Mouse (Mus musculus) limb, embryonic 13.5 days (tissue): Measurements from ENCODE around the gene Fto. TPM values are rescaled to one million over a fixed set of nuclear protein-coding genes. Genes with fewer than 3 reads are reported as not detected.

Experiments used
- ATAC-seq: fragments of 200-750 bp; cut with Nextera tagmentation; 2 replicates; pipeline ENCODE4 v1.8.0; 2017; ENCODE audit warnings: low read depth, moderate number of reproducible peaks, moderate TSS enrichment; ENCODE audit not compliant: low FRiP score
- H3K27ac ChIP-seq: fragments of 300-500 bp; sonication (generic); 2 replicates; pipeline ENCODE4 v1.5.1; 2015; ENCODE audit warnings: inconsistent platforms, mild to moderate bottlenecking, moderate library complexity
- H3K27me3 ChIP-seq: fragments of 300-500 bp; sonication (generic); 2 replicates; pipeline ENCODE4 v1.6.1; 2015; ENCODE audit warnings: mild to moderate bottlenecking, inconsistent platforms
- H3K36me3 ChIP-seq: fragments of 300-500 bp; sonication (generic); 2 replicates; pipeline ENCODE4 v1.6.1; 2015; ENCODE audit warnings: inconsistent platforms, mild to moderate bottlenecking, moderate library complexity
- H3K4me1 ChIP-seq: fragments of 300-500 bp; sonication (generic); 2 replicates; pipeline ENCODE4 v1.6.1; 2015; ENCODE audit warnings: inconsistent platforms
- H3K4me2 ChIP-seq: fragments of 300-500 bp; sonication (generic); replicated peaks from 2 replicates; pipeline ENCODE4 v1.6.1; 2015; ENCODE audit warnings: inconsistent platforms, mild to moderate bottlenecking, moderate library complexity
- H3K4me3 ChIP-seq: fragments of 300-500 bp; sonication (generic); 2 replicates; pipeline ENCODE4 v1.5.1; 2015; ENCODE audit warnings: moderate library complexity, mild to moderate bottlenecking, inconsistent platforms
- H3K9ac ChIP-seq: fragments of 300-500 bp; sonication (generic); 2 replicates; pipeline ENCODE4 v1.6.1; 2015; ENCODE audit warnings: mild to moderate bottlenecking, inconsistent platforms
- H3K9me3 ChIP-seq: fragments of 300-500 bp; sonication (generic); 2 replicates; pipeline ENCODE4 v1.6.1; 2016; ENCODE audit warnings: inconsistent platforms
- WGBS: fragments of 180-500 bp; shearing (Covaris S2); methylation state at CpG from one replicate; pipeline ENCODE4 v1.1.7; 2015; 5-methylcytosine and 5-hydroxymethylcytosine counted together
- polyA plus RNA-seq: library from polyadenylated mRNA; unstranded; fragments of >200 nt; fragmentation: Nextera tagmentation; extraction: Ambion mirVana; gene quantifications from 2 replicates; pipeline ENCODE4 v1.2.1, GENCODE M21; 2015

The Fto gene
- polyA plus RNA-seq, 1 experiment from 2014 or later = 106 TPM

- Histone ChIP-seq H3K4me2 (no peak overlapping the region), H3K36me3 (0 out of 2 replicates have a peak, but pooled peaks cover 7% of the 10 kb centered on the region), H3K27me3 (peaks cover 94% of the 10 kb centered on the region), H3K4me3 (no peak overlapping the region), H3K27ac (no peak overlapping the region), H3K9me3 (no peaks in the 10 kb centered on the region), H3K4me1 (peaks cover 32% of the 10 kb centered on the region), H3K9ac (no peak overlapping the region)
- WGBS = 75% methylated on average over 8 of the region's 8 CpGs
- 0 out of 2 replicates have a peak, but pooled peaks have one; percentile 38 for ATAC-seq
Observed at GRCm38 (mm10) chr8:91530656-91531055, 217.3 kb downstream of the Fto start.

DNA sequence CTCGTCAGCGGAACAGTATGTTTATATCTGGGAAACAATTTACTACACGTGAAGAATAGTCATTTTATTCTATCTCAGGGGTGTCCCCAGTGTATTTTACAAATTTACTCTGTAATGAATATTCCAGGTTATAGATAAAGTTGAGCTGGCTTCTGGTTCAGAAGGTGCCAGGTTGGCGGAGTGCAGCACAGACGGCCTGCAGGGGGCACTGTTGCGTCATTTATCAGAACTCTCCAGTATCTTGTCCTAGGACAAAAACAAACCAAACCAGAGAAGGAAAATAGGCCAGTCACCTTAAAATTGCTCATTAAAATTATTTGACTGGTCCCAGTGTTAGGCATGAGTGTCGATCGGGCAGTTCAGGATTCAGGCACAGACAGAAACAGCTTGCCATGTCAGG is 218.6 kb downstream of the Fto start:
- WGBS = 10% methylated on average over 8 of the region's 8 CpGs
- Histone ChIP-seq H3K27me3 (peaks cover 92% of the 10 kb centered on the region), H3K36me3 (0 out of 2 replicates have a peak, but pooled peaks cover 7% of the 10 kb centered on the region), H3K4me2 (no peak overlapping the region), H3K9ac (no peak overlapping the region), H3K4me1 (peaks cover 29% of the 10 kb centered on the region), H3K27ac (no peak overlapping the region), H3K4me3 (no peak overlapping the region), H3K9me3 (no peaks in the 10 kb centered on the region)
- ATAC-seq = no peak

DNA sequence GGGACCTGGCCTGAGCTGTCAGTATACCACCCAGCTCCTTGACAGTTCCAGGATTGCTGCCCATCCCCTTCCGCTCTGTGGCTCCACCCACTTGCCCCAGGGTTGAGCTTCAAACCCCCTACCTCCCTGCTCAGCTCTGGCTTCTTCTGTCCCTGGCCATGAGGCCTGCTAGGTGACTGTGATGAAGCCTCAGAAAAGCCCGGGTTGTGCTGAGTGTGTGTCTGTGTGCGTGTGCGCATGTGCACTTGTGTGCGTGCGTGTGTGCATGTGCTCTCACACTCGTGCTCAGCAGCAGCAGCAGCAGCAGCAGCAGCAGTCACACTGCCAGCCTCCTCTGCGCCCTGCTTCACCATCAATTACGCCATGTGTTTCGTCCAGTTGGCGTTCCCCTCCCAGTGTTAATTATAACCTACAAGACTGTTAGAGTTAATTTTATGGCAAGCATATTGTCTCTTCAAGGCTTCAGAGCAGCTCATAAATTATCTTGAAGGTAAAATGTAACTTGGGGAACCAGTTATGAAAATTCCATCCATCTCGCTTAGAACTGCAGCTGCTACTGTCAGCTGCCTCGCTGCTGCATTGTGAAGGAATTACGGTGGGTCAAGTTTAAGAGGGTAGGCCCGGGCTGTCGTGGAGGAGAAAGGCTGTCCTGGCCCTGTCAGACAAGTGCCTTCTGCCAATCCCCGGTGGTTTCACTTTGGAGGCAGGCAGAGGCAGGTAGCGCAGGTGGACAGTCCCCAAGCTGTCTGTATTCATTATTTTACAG is 219.5 kb downstream of the Fto start:
- H3K9ac ChIP-seq = no peak overlapping the region
- peaks cover 91% of the 10 kb centered on the region for H3K27me3 ChIP-seq
- WGBS = 36% methylated on average over 18 of the region's 18 CpGs
- H3K4me1 ChIP-seq = peaks cover 35% of the 10 kb centered on the region
- H3K27ac ChIP-seq = peak overlapping the region; percentile 33; the same call in 1 of the 2 replicates
- H3K4me2 ChIP-seq = peak overlapping the region; percentile 19; the same call in 1 of the 2 replicates
- H3K36me3 ChIP-seq = 0 out of 2 replicates have a peak, but pooled peaks cover 5% of the 10 kb centered on the region
- H3K9me3 ChIP-seq = no peaks in the 10 kb centered on the region
- H3K4me3 ChIP-seq = no peak overlapping the region
- no peak; the same call in 1 of the 2 replicates for ATAC-seq

DNA sequence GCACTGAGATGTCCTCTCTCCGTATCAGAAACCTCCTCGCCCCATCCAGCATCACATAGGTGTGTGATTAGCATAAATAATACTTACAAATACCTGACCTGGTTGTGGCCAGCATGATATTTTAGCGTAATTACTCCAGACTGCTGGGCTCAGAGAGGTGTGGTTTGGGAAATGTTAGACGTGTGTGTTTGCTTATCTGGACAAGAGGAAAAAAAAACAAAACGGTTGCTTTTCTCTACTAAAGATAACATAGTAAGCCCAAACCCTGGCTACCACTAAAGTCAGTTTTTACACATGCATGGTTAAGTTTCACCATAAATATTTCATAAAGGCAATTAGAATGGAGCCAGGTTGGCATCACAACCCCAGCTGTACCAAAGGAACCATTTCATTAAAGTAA is 221.4 kb downstream of the Fto start:
- ATAC-seq = no peak
- 69% methylated on average over 5 of the region's 5 CpGs for WGBS
- no peak overlapping the region for H3K4me2 ChIP-seq
- no peak overlapping the region for H3K4me3 ChIP-seq
- H3K9ac ChIP-seq = no peak overlapping the region
- no peaks in the 10 kb centered on the region for H3K9me3 ChIP-seq
- H3K4me1 ChIP-seq = peaks cover 53% of the 10 kb centered on the region
- H3K27ac ChIP-seq = no peak overlapping the region
- H3K27me3 ChIP-seq = peaks cover 73% of the 10 kb centered on the region
- no peaks in the 10 kb centered on the region for H3K36me3 ChIP-seq

DNA sequence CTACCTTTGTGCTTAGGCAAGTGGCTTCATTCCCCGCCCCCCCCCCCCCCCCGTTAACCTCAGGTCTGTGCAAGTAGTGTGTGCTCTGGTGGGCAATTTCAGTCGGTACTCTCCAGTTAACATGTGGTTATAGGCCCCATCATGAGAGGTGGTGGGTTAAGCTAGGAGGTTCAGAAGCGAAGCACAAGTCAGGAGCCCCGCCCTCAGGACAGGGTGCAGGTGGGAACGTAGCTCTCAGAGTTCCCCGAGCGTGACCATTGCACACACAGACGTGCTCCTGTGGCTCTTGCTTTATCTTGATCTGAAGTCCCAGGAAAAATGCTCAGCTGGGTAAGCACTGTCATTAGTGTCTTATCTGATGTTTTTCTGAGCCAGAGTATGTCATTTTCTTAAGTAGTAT is 224.8 kb downstream of the Fto start:
- H3K4me3 ChIP-seq = no peak overlapping the region
- no peaks in the 10 kb centered on the region for H3K9me3 ChIP-seq
- WGBS = 70% methylated on average over 9 of the region's 9 CpGs
- no peak overlapping the region for H3K9ac ChIP-seq
- no peak overlapping the region for H3K4me2 ChIP-seq
- peaks cover 74% of the 10 kb centered on the region for H3K27me3 ChIP-seq
- no peak overlapping the region for H3K27ac ChIP-seq
- ATAC-seq = no peak
- peaks cover 44% of the 10 kb centered on the region for H3K4me1 ChIP-seq
- peaks cover 5% of the 10 kb centered on the region; the same call in 1 of the 2 replicates for H3K36me3 ChIP-seq

GRCm38 (mm10) chr8:91538892-91539291 is 225.6 kb downstream of the Fto start:
- H3K4me1 ChIP-seq = peaks cover 36% of the 10 kb centered on the region
- no peaks in the 10 kb centered on the region for H3K9me3 ChIP-seq
- WGBS = 28% methylated on average over 5 of the region's 5 CpGs
- peaks cover 5% of the 10 kb centered on the region; the same call in 1 of the 2 replicates for H3K36me3 ChIP-seq
- ATAC-seq = peak; percentile 37; the same call in 1 of the 2 replicates
- no peak overlapping the region for H3K9ac ChIP-seq
- no peak overlapping the region; the same call in 1 of the 2 replicates for H3K27ac ChIP-seq
- H3K27me3 ChIP-seq = peaks cover 71% of the 10 kb centered on the region
- no peak overlapping the region for H3K4me3 ChIP-seq
- 0 out of 2 replicates have a peak overlapping the region, but pooled peaks have one; percentile 4 for H3K4me2 ChIP-seq

GRCm38 (mm10) chr8:91539586-91539985 is 226.3 kb downstream of the Fto start:
- Histone ChIP-seq H3K27me3 (peaks cover 68% of the 10 kb centered on the region), H3K4me2 (0 out of 2 replicates have a peak overlapping the region, but pooled peaks have one; percentile 4), H3K9ac (no peak overlapping the region), H3K27ac (no peak overlapping the region), H3K9me3 (no peaks in the 10 kb centered on the region), H3K4me1 (peaks cover 31% of the 10 kb centered on the region), H3K4me3 (no peak overlapping the region), H3K36me3 (peaks cover 5% of the 10 kb centered on the region; the same call in 1 of the 2 replicates)
- ATAC-seq = no peak
- 55% methylated on average over 8 of the region's 8 CpGs for WGBS

DNA sequence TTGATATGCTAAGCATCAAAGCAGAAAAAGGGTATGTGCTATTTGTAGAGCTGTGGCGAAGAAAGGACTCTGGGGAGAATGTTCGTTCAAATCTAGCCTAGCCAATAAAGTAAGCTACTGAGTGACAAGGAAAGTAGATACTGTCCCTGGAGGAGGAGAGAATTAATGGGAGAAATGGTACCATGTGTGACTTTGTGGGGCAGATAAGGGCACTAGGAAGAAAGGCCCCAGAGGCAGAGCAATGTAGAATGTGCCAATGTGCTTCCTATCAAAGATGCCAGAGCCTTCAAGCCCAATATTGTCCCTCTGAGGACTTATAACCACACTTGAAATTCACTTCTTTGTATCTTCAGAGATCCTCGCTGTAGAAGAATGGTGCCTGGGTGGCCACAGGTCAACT is 227.9 kb downstream of the Fto start:
- Histone ChIP-seq H3K4me2 (no peak overlapping the region), H3K4me1 (peaks cover 39% of the 10 kb centered on the region), H3K4me3 (no peak overlapping the region), H3K9me3 (no peaks in the 10 kb centered on the region), H3K36me3 (peaks cover 5% of the 10 kb centered on the region; the same call in 1 of the 2 replicates), H3K27ac (no peak overlapping the region), H3K27me3 (peaks cover 68% of the 10 kb centered on the region), H3K9ac (no peak overlapping the region)
- WGBS = 83% methylated on average over 3 of the region's 3 CpGs
- ATAC-seq = no peak

DNA sequence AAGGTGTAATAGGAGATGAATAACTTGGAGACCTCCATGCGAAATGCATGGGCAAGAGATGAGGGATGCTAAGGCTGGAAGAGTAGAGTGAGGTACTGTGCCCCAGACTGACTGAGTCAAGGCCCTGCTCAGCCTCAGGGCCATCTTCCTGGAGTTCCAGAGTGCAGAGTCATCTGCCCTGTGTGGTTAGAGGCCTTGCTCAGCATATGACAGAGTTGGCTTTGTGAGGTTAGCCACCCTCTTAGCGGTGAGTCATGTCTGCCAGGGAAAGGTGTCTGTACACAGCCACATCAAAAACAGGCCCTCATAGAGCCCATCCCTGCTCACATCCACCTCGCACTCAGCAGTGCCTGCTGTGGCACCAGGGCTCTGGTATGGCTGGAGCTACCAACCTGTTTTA is 232.2 kb downstream of the Fto start:
- H3K9ac ChIP-seq = no peak overlapping the region
- no peak for ATAC-seq
- WGBS = 79% methylated on average over 3 of the region's 3 CpGs
- no peak overlapping the region for H3K4me2 ChIP-seq
- H3K27ac ChIP-seq = no peak overlapping the region
- peaks cover 19% of the 10 kb centered on the region for H3K4me1 ChIP-seq
- peaks cover 61% of the 10 kb centered on the region for H3K27me3 ChIP-seq
- H3K36me3 ChIP-seq = peaks cover 5% of the 10 kb centered on the region; the same call in 1 of the 2 replicates
- H3K4me3 ChIP-seq = no peak overlapping the region
- H3K9me3 ChIP-seq = no peaks in the 10 kb centered on the region

GRCm38 (mm10) chr8:91546599-91546998 is 233.3 kb downstream of the Fto start:
- H3K9me3 ChIP-seq = no peaks in the 10 kb centered on the region
- peaks cover 5% of the 10 kb centered on the region; the same call in 1 of the 2 replicates for H3K36me3 ChIP-seq
- no peak overlapping the region for H3K4me3 ChIP-seq
- no peak overlapping the region for H3K9ac ChIP-seq
- no peak for ATAC-seq
- H3K27me3 ChIP-seq = peaks cover 57% of the 10 kb centered on the region
- H3K4me2 ChIP-seq = no peak overlapping the region
- H3K4me1 ChIP-seq = peaks cover 21% of the 10 kb centered on the region
- WGBS = 19% methylated on average over 8 of the region's 8 CpGs
- no peak overlapping the region for H3K27ac ChIP-seq

GRCm38 (mm10) chr8:91550131-91550530 is 236.8 kb downstream of the Fto start:
- no peak overlapping the region for H3K4me2 ChIP-seq
- H3K4me3 ChIP-seq = no peak overlapping the region
- peaks cover 35% of the 10 kb centered on the region for H3K4me1 ChIP-seq
- peaks cover 33% of the 10 kb centered on the region for H3K27me3 ChIP-seq
- H3K27ac ChIP-seq = no peak overlapping the region
- H3K36me3 ChIP-seq = no peaks in the 10 kb centered on the region
- no peak for ATAC-seq
- H3K9me3 ChIP-seq = no peaks in the 10 kb centered on the region
- 88% methylated on average over 1 of the region's 1 CpGs for WGBS
- no peak overlapping the region for H3K9ac ChIP-seq

DNA sequence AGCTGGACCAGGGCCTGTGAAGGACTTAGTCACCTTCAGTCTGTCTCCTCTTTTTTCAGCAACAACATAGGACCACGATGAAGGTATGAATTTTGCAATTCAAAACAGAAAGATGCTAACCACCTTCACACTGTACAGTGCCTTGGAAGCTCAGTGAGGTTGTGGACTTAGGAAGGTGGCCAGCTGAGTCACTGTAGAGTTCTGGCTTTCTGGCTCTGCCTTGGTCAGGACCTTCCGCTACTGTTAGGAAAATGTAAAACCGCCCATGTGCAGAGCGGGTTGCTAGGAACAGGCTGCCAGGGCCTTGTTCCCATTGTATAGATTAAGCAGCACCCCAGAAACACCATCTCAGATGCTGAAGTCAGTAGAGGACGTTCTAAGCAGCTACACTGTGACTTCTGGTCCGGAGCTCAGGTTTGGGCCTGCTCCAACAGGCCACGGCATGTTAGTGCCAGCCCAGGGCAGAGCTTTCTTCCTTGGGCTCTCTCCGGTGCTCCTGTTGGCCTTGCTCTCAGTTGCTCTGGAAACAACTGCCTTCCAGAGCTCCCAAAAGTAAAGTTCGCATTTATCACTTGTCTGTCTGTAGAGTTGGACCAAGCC is 237.9 kb downstream of the Fto start:
- WGBS = 84% methylated on average over 9 of the region's 9 CpGs
- no peak for ATAC-seq
- no peak overlapping the region for H3K27ac ChIP-seq
- no peaks in the 10 kb centered on the region for H3K36me3 ChIP-seq
- peaks cover 26% of the 10 kb centered on the region for H3K4me1 ChIP-seq
- H3K27me3 ChIP-seq = peaks cover 23% of the 10 kb centered on the region
- H3K9ac ChIP-seq = no peak overlapping the region
- H3K9me3 ChIP-seq = no peaks in the 10 kb centered on the region
- no peak overlapping the region for H3K4me2 ChIP-seq
- no peak overlapping the region for H3K4me3 ChIP-seq
